Mouse (Mus musculus) mammary gland, adult 2 months (tissue): ENCODE measurements around the gene Rgs7bp. TPM values are rescaled to one million over a fixed set of nuclear protein-coding genes. Genes with fewer than 3 reads are reported as not detected.

ENCODE experiments used
- polyA plus RNA-seq: library from polyadenylated mRNA; depleted of rRNA; stranded (reverse); fragments of >200 nt; gene quantifications from 2 replicates; pipeline ENCODE4 v1.2.3, GENCODE M21; 2012; ENCODE audit warnings: low replicate concordance; rRNA removed

Gene Rgs7bp
- 0.91 and 1.1 TPM in 2 replicates for polyA plus RNA-seq

GRCm38 (mm10) chr13:105054181-105054940, at the start of gene Rgs7bp:
Gene Rgs7bp (minus strand): TSS chr13:105054930.

DNA sequence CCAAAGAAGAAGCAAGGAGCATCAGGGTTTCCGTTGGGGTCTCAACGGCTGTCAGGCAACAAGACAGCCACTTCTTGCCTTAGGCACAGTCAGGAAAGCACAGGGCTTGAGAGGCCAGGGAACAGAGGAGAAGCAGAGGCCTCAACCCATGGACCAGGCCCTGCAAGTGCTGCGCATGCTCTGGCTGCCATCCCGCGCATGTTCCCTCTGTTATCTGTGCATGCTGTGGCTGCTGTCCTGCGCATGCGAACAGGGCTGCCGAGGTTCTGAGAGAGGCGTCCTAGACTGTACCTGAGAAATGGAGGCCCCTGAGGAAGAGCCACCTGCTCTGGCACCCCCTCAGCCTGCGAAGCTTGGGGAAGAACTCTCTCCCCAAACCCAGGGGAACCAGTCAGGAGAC, 27.1 kb upstream of the Rgs7bp start, which contains the start of gene 4933425L06Rik:
TSS of gene 4933425L06Rik (plus strand) at position 261 of the 400 bp plus-strand sequence.

Other genes with a start within 250 kb of the Rgs7bp start
- gene Cwc27, start 237.8 kb downstream of the Rgs7bp start, polyA plus RNA-seq = 1.7 and 4.4 TPM in 2 replicates
- gene Shisal2b, start 191.0 kb downstream of the Rgs7bp start, polyA plus RNA-seq = not detected in 2 replicates
- gene 4933425L06Rik, start 27.2 kb upstream of the Rgs7bp start, polyA plus RNA-seq = not detected in 2 replicates
- gene Rnf180, start 239.9 kb upstream of the Rgs7bp start, polyA plus RNA-seq = 1.0 and 1.5 TPM in 2 replicates